Mouse (Mus musculus) T-helper 1 cell (primary cell): ENCODE results near the gene Lsamp.

Experiments used
- in situ Hi-C: fragments of 300-600 bp; cut with MboI, MseI; formaldehyde crosslinking; loops from one replicate; pipeline ENCODE4 v1.15.1; 2025; ENCODE audit warnings: high pct_unique_total_duplicates

Gene Lsamp

DNA sequence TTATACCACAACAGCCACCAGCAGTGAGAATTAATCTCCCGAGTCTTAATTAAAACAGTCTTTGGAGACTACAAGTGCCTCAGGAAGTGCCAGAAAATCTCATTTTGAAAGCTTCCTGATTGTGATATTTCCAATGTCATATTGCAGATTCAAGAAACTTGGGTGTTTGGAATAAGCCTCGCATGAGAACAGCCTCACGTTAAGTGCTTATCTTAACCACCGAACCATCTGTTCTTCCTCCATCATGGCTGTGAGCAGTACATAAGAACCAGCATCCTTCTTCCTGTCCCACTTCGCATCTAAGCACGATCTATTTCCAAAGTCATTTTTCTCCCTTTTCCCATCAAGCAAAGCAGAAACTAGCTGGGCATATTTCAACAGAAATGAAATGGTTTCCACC, 1780.1 kb downstream of the Lsamp start:
- in situ Hi-C loops, result no loop called here

GRCm38 (mm10) chr16:41771427-41772125, 1787.4 kb downstream of the Lsamp start:
- in situ Hi-C loops, result no loop called here

- in situ Hi-C loops, result no loop called here
These were observed 1793.4 kb downstream of the Lsamp start for GRCm38 (mm10) chr16:41777586-41777985.

DNA sequence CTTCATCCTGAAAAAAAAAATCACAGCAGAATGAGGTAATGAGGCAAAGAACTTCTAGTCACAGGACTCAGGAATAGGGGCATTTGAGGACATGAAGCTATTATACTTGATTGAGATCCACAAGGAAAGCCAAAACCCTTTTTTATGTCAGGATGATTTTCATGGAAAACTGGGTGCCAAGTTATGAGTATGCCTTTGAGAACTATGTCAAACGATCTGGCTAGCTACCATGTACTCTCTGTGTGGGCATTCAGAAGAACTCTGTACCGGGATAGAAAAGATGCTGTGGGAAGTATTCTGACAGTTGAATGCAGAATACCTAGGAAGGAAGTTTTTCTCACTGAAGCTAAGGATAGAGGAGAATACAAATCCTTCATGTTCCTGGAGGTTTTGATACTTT, 1801.4 kb downstream of the Lsamp start:
- in situ Hi-C loops, result no loop called here

DNA sequence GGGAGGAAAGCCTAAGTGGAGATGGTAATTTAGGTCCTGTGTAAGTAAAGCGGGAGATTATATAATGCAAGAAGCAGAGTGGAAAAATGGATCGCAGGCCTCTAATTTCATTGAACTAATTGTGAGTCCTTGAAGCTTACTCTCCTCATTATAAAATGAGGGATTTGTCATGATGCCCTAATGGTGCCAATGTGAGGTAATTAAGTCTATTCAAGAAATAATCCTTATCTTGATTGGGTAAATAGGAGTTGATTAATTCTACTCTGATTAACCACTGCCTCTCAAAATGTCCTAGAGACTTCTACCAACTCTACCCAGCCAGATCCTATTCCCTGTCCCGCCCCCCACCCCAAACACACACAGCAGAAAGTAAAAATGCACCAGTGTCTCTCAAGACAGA, 1802.5 kb downstream of the Lsamp start:
- in situ Hi-C loops, result no loop called here

DNA sequence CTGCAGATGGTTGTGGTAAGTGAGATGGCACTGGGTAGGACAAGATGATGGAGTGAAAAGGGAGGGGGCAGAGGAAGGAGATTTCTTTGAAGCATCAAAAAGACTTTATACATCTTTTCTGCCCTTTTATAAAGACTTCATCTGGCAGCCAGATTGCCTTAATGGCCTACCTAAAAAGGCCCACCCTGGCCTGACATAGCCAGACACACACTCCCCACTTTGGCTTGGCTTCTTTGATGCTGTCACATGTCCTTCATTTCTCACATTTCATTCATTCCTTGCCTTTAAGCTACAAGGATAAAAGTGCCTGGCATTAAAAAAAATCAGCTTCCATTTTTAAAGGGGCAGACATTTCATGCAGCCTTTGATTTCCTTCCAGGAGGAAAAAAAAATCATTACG, 1803.0 kb downstream of the Lsamp start:
- in situ Hi-C loops, result no loop called here

GRCm38 (mm10) chr16:41790016-41790415, 1805.9 kb downstream of the Lsamp start:
- in situ Hi-C loops, result no loop called here

GRCm38 (mm10) chr16:41820369-41820768, 1836.2 kb downstream of the Lsamp start:
- in situ Hi-C loops, result no loop called here

DNA sequence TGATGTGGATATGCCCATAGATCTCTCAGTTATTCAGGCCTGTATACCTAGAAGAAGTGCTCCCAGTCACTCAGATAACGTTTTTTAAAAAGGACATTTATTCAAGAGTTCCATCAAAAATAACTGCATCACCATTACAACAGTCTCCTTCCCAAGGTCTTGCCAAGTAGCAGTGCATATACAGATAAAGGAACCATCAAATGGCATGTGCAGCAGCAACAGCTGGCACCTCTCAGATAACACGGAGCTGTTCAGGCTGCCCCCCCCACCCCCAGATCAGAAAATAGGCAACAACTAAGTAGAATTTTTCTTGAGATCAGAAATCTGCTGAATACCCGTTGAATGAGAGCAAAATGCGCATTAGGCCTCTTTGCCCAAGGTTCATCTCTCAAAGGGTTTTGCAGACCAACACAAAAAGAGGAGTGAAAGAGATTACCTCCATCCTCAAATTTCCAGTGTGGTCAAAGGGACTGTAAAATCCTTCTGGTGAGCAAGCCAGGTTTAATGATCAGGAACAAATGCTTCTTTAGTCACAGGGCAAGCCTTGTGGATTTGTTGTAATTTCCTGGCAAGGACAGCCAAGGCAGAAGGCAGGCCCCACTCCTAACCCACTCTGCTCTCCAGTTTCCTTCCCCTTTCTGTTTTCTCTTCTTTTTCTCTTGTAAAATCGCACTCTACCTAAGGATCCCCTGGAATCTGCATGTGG, 1842.9 kb downstream of the Lsamp start:
- in situ Hi-C loops, result no loop called here

DNA sequence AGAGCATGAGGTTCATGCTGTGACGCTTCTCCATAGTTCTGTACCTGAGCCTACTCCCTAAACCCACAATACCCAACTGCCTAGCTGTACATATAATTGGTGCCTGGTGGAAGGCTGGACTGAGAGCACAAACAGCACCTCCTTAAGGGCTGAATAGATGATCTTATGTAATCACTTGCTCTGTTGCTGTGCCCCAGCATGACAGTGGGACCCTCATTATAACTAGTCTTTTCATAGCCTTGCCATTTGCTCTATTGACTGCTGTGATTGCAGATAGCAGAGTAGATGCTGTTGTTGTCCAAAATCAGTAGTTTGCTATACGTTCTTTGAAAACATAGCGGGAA, 1843.4 kb downstream of the Lsamp start:
- in situ Hi-C loops, result no loop called here

DNA sequence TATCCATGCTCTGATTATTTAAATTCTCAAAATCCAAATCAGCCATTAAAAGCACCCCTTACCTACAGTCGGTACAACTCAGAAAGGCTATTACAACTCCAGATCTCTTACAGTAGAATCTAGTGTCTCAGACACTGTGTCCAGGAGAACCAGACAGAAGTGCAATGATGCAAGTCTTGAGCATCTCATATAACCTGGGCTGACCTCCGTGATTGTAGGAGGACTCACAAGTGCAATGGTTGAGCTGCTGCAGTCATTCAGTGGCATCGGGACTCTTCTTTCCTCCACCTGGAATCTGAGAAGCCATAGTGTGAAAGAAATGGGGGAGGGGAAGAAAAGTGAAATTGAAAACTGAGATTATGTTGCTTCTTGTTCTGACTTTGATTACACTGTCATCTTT, 1850.5 kb downstream of the Lsamp start:
- in situ Hi-C loops, result no loop called here

DNA sequence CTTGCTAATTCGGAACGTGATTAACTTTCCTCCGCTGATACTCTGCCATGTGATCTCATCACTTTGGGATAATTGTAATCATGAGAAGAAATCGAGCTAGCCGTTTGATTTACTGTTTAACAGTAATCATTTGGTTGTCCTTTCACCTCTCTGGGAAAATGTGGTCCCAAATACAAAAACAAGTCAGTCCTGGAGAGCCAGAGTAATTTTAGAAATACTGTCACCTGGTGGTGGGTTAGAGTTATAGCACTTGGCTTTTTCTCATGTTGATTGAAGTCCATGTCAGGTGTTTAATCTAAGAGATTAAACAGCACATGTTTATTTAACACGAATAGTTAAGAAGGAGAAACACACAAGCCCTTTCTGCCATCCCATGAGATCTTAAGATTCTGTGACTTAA, 1851.6 kb downstream of the Lsamp start:
- in situ Hi-C loops, result no loop called here

- in situ Hi-C loops, result no loop called here
These were observed 1855.7 kb downstream of the Lsamp start for GRCm38 (mm10) chr16:41839751-41840404.

GRCm38 (mm10) chr16:41846903-41847302, 1862.7 kb downstream of the Lsamp start:
- in situ Hi-C loops, result no loop called here

DNA sequence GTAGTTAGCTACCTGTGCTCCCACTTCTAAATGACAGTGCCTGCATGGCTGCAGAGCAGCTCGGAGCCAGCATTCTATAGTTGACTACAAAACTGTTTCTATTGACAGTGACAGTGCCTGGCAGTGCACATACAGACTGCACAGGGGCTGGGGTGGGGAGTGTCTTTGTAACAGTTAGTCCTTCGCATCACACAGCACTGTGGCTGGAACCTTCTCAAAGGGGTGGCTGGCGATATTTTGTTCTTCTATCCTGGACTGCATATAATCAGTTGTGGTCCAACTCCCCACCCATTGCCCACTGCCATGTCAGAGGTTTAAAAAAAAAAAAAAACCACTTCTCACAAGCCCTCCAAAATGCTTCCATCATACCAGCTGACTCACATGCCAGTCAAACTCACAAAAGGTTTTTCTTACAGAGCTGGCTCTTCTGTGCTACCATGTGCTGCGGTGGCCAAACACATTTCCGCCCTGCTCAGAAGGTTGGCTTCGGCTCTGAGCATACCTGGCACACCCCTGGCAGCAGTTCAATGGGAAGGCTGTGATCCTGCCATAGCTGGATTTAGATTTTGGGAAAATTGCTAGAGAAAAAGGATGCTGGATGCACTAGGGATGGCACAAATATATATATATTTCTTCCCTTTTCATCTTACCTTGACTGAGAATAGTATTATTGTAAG, 1887.9 kb downstream of the Lsamp start:
- in situ Hi-C loops, result no loop called here

GRCm38 (mm10) chr16:41888546-41889165, 1904.5 kb downstream of the Lsamp start:
- in situ Hi-C loops, result no loop called here

GRCm38 (mm10) chr16:41900783-41901182, 1916.6 kb downstream of the Lsamp start:
- in situ Hi-C loops, result no loop called here

DNA sequence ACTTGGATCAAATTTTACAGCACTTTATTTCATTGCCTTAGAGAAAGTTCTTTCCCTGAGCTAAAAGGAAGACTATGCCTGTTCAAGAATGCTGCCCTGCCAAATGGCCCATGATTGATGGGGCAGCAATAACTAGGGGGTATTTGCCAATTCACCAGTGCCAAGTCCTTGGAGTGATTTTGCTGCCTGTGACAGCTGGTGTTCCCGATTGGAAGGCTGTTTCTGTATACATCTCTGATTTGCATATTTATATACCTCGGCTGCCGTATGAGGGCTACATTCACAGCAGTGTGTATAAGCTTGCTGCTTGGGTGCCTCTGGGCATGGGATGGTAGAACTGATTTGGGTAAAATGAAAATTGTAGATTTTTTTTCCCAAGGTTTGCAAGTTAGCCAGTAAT, 1919.5 kb downstream of the Lsamp start:
- in situ Hi-C loops, result no loop called here

DNA sequence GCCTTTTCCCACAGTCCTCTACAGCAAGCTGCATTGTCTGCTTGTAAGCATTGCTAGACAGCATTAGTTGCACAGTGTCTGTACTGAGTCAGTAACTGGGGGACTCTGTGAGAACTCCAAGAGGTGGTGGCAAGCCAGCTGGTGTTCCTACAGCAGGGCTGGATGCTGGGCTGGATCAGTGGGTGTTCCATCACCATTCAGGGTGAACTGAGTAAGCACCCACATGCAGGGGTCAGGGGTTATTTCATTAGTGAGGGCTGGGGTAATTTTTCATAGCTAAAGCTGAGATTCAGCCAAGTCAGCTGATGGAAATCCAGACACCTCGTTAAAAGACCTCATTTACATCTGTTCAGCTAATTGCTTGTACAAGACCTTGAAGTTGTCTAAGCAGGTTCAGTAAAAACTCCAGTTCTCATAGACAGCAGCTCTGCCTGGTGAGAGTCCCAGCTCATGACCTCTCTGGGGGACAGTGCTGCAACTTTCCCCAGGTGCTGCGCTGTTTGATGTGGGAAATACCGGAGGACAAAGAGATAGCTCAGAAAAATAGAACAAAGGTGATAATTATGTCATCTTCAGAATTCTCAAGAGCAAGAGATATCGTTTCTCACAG, 1928.5 kb downstream of the Lsamp start:
- in situ Hi-C loops, result no loop called here

DNA sequence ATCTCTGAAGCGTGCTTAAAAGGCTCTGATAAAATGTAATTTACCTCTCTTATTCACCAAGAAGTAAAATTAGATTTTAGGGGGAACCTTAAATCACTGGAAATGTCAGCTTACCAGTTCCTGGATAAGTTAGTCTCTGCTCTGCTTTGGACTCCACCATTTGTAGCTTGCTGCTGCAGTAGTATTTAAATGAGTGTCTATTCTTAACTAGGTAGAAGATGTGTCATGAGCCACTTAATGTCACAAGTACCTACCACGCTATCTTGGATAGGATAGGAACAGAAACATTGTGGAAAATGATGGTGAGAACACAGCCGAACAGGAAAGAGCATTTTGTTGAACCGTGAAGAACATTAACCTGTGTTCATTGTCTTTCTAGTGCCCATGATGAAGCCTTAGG, 1929.2 kb downstream of the Lsamp start:
- in situ Hi-C loops, result no loop called here

- in situ Hi-C loops, result no loop called here
These were observed 1932.2 kb downstream of the Lsamp start for GRCm38 (mm10) chr16:41916342-41916741.
